Mouse (Mus musculus) cerebellum, adult 11-12 months (tissue): Measurements from ENCODE around the gene Kif13a.

Experiments
- DNase-seq: peaks from one replicate; pipeline ENCODE4 v3.0.0; 2022

The Kif13a gene

DNA sequence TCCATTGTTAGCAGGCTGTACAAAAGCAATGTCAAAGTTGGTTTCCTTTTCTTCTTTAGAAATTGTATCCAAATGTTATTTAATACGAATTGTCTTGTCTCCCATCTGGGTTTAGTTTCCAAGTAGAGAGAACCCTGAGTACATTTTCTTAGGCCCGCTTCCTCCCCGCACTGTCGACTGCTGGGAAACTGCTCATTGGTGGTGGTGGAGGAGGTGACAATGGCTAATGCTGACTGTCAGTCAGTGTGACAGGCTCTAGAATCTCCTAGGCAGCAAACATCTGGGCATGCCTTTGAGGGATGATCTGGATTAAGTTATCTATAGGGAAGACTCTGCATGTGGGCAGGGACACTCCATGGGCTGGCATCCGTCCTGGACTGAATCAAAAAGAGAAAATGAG is 96.1 kb downstream of the Kif13a start:
- no peak for DNase-seq

GRCm38 (mm10) chr13:46832956-46833355 is 96.7 kb downstream of the Kif13a start:
- no peak for DNase-seq

DNA sequence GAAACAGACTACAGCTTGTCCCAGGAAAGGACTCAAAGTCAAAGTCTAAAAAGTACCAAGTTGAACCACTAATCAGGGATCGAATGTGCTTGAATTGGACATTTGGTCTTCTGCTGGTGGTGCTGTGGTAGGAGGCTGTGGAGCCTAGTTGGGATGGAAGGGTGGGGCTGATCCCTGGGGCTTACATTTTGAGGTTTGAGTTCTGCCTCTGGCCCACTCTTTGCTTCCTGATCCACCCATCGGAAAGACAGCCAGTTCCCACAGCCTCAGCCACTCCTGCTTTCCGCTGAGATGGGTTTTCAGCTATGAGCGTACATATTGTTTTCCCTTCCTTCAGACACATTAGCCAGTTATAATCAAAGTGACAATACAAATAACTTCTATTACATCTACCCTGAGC is 106.4 kb downstream of the Kif13a start:
- DNase-seq = no peak

- DNase-seq = no peak
These were observed 107.5 kb downstream of the Kif13a start for GRCm38 (mm10) chr13:46822200-46822599.

- DNase-seq = no peak
These were observed 109.9 kb downstream of the Kif13a start for GRCm38 (mm10) chr13:46819729-46820223.

- DNase-seq = no peak
These were observed 110.4 kb downstream of the Kif13a start for GRCm38 (mm10) chr13:46819202-46819728.

DNA sequence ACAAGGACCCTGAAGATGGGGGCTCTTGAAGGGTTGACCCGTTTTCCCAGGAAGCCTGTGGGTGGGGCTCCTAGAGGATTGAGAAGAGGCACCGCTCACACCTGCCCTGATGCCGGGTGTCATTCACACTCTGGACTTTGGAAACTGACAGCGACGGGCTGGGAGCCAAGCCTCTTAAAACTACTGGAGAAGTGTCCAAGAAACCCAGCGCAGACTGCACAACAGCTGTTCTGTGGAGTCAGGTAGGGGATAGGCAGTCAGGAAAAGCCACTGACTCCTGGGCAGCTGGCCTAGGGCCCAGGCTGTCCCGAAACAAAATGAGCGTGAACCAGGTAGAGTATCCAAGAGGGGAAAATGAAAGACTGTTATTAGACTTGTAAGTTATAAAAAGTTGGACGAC is 111.3 kb downstream of the Kif13a start:
- no peak for DNase-seq

DNA sequence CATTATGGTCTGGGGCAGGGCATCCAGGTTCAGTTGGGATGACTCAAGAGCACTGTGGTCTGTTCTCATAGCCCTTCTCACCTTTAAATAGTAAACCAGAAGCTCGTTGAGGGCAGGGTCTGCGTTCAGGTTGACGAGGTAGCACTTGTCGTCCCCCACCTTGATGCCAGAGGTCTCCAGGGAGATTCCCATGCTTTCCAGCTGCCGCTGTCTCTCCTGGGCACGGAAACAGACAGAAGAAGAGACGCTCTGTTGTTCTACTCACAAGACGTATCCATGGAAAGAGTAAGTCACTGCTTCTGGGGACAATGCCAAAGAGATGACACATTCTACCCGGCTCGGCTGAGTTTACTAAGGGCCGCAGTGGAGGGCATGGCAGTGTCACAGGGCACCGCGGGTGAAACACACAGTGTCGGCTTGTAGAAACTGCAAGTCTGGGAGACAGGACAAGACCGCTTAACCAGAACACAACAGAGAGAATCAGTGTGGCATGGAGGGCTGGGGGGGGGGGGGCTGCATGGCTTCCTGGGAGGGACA is 117.0 kb downstream of the Kif13a start:
- no peak for DNase-seq

GRCm38 (mm10) chr13:46811696-46812095 is 118.0 kb downstream of the Kif13a start:
- no peak for DNase-seq

DNA sequence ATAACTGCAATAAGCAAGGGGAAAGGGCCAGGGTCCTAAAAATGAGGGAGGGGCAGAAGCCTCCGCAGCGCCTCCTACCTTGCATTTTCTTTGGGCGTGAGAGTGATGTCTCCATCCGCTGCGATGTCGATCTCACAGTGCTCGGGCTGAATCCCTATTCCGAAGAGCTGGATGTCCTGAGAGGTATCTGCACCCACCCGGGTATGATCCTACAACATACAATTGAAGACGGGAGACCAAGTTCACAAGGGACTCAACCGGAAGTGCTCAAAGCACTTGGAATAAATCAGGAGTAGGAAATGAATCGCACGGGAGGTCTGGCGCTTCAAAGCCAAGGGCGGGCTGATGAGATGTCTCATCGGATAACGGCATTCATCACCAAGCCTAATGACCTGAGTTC is 119.1 kb downstream of the Kif13a start:
- no peak for DNase-seq

DNA sequence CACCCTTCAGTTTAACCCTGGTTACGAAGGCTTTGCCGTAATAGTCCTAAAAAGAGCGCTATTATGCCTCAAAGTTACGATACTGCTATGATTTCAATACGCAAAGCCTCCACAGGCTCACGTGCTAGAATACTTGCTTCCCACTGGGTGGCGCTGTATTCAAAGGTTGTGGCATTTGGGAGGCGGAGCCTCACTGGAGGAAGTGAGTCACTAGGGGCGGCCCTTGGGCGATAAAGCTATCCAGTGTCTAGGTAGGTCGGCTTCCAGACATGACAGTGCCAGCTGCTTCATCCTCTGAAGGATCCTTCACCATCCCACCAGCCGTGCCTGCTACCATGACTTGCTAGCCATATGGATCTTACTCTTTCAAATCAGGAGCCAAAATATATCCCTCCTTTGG is 119.6 kb downstream of the Kif13a start:
- peak; percentile 52 for DNase-seq

DNA sequence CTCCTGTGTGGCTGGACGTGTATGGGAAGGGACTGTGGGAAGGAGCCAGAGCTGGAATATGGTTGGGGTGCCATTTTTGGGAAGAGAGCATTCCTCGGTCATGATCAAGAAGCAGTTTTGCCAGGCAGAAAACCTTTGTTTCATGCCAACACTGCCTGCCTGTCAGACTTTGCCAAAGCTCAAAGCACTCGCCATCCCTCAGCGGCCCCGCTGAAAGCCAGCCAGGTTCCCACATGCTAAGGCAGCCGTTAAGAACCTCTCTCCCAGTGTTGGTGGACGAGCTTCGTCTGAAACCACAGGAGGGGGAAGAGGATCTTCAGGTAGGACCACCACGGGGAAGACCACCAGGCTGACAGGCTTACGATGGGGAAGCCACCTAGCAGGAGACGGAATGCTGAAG is 121.8 kb downstream of the Kif13a start:
- DNase-seq = peak; percentile 57

GRCm38 (mm10) chr13:46801196-46801595 is 128.5 kb downstream of the Kif13a start:
- no peak for DNase-seq

DNA sequence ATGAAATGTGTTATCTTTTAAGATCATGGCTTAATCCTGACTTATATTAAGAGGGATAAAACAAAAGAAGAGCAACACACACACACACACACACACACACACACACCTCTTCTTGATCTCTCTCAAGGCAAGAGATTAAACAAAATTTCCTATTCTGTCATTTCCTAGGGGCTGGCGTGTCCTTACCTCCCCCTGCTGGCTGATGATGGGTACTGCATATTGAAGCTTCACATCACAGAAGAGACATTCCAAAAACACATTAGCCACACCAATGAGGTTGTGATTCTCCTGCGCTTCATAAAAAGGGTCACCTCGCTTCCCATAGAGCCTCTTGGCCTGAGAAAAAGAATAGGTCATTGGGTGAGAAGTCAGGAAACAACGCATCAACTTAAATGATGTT is 131.5 kb downstream of the Kif13a start:
- peak; percentile 26 for DNase-seq

DNA sequence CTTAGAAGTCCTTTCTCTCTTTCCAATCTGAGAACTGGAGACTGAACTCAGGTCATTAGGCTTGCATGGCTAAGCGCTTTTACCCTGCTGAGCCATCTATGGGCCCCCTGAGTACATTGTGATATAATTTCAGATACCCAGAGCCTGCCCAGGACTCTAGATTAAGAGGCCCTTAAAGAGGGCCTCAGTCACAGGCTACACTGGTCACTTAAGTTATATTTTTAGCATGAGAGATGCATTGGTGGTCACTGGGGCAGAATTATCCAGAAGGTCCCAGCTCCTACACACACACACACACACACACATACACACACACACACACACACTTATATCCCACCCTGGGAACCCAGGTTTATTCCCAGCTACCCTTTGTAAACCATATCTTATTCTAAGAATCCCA is 133.3 kb downstream of the Kif13a start:
- DNase-seq = no peak

DNA sequence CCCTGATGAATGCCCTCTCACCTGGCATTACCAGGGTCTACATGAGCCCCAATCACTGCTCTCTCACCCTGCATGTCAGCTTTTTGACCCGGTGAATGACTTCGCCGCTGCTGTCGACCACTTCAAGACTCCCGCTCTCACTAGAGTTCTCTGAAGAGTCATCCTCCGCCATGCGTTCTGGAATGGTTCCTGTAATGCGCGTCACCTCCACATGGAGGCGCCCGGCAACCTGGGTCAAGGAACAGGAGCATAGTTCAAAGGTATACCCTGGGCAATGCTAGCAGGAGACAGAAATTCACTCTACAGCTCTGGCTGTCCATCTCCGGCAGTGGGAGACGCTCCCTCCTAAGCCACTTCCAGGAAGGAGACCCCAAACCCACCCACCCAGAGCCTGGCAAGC is 135.8 kb downstream of the Kif13a start:
- no peak for DNase-seq

GRCm38 (mm10) chr13:46788452-46788851 is 141.2 kb downstream of the Kif13a start:
- no peak for DNase-seq

DNA sequence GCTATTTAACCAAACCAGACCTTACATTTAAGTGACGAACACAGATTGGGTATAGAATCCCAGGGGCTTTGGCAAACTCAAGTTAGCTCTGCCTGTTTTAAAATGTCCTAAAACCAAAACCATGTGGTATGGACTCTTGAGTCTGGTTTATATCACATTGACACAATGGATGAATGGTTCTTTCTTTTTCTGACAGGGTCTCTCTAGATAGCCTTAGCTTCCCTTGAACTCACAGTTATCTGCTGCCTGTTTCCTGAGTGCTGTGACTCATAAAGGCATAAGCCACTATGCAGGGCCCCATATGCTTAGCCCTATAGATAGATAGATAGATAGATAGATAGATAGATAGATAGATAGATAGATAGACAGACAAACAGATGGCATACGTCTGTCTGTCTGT is 142.8 kb downstream of the Kif13a start:
- no peak for DNase-seq

- no peak for DNase-seq
These were observed 143.6 kb downstream of the Kif13a start for GRCm38 (mm10) chr13:46786064-46786561.

DNA sequence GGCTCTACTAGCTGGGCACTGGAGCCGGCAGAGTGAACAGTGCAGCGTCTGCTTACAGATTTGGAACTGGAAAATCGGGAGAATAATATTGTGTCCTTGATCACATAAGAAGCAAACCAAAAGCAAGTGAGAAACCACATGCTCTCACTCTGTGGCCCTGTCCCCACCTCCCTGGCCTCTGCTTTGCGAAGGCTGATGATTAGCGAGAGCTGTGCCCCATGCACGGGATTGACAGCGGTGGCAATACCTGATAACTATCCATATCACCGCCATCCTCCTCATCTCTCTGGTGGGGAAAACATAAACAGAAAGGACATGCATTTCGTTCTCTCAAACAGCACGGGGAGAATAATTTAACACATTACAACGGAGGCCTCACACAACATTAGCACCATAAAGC is 149.3 kb downstream of the Kif13a start:
- no peak for DNase-seq

DNA sequence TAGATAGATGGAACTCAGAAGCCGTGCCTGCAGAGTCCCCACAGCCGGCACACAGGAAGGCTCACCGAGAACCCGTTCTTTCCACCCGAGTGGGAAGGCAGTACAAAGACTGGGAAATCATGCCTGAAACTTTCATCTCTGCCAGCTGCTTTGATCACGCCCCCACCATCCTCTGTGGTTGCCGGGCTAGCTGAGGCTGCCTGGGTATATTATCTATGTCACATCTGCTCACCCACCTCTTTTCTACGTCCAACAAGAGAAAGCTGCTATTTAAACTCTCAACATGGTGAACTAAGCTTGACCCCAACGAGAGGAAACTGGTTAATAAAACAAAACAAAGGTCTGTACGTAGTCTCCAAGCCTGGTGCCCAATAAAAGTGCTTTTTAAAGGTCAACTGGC is 149.8 kb downstream of the Kif13a start:
- no peak for DNase-seq

DNA sequence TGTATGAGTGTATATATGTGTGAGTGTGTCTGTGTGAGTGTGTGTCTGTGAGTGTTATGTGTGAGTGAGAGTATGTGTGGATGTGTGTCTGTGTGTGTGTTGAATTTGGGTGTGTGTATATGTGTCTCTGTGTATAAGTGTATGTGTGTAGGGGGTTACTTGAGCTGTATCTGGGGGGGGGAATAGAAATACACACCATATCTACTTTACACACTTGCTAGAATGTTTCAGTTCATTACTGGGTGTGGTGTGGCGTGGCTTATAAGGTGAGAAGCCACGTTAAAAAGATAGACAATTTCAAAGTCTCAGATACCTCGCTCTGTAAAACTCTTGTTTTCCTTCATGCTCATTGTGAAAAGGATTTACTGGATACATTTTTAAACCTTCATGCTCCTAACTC is 152.2 kb downstream of the Kif13a start:
- DNase-seq = no peak

DNA sequence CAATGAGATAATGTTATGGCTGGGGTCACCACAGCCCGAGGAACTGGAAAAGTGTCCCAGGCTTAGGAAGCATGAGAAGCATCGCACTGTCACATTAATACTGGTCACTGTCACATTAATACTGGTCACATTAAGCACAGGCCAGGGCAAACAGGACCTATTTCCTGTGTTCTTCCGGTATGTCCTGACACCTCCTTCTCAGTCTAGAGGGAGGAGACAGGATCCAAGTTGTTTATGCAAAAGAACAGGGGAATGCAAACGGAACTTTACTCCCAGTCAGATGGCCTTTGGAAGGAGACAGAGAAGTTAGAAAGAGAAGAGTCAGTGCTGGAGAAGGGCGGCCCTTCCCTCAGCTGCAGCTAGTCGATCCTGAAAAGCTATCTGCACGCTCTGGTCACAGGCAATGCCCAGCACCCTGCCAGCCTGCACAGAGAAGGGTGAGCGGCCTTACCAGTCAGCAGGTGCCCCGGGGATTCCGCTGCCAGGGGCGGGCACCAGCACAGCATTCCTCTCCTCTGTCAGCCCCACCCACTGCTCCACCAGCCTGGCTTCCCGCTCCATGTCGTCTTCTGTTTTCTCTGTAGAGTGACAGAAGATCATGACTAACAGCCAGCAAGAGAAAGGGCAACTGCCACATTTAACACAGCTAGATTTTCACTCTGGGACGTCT is 152.9 kb downstream of the Kif13a start:
- DNase-seq = no peak

- no peak for DNase-seq
These were observed 154.7 kb downstream of the Kif13a start for GRCm38 (mm10) chr13:46774998-46775397.

DNA sequence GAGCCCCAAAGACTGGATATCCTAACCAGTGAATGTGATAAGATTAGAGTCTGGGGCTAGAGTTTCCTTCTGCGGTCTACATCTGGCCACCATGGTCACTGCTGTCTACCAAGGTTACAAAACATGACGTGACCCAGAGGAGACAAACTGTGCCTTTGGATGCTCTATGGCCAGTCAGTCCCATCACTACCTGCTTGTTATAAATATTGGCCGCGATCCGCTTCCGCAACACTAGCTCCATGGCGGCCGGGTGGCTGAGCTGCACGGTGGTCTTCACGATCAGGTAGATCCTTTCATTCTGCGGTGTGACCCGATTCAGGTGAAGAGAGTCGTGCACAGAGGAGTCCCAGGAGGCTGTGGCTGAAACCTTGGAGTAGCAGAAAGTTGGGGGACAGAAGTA is 157.1 kb downstream of the Kif13a start:
- DNase-seq = no peak
